Mouse (Mus musculus) adrenal gland, adult (tissue): Measurements from ENCODE around the gene Gtf2a1.
A peak's percentile ranks its signal among the peaks of the same experiment; 100 is the strongest.
"Not testable (repeated sequence)": the region's sequence is repeated elsewhere in the genome, so short reads cannot be mapped to it uniquely, and the experiment has no call there.

Source experiments
- DNase-seq, 2 experiments: peaks; one replicate each; pipeline ENCODE4 v3.0.0; 2022 to 2023; ENCODE audit warnings: low spot score in 1 of 2; ENCODE audit not compliant: inconsistent age in 2 of 2

The Gtf2a1 gene

GRCm38 (mm10) chr12:91589847-91590690, at the start of gene Gtf2a1:
Gene Gtf2a1, minus strand, starts transcription at chr12:91590487.
- DNase-seq = peak; percentile 96 to 99

- DNase-seq = peak in 1 of 2 experiments; percentile 45
These were observed 48.1 kb upstream of the Gtf2a1 start for GRCm38 (mm10) chr12:91638351-91638750.

GRCm38 (mm10) chr12:91637136-91637909, 47.0 kb upstream of the Gtf2a1 start:
- DNase-seq = peak; percentile 13 to 64

GRCm38 (mm10) chr12:91626482-91626881, 36.2 kb upstream of the Gtf2a1 start:
- no peak for DNase-seq

GRCm38 (mm10) chr12:91625013-91625412, 34.7 kb upstream of the Gtf2a1 start:
- peak; percentile 22 to 76 for DNase-seq

- DNase-seq = peak in 1 of 2 experiments; percentile 25
These were observed 19.1 kb upstream of the Gtf2a1 start for GRCm38 (mm10) chr12:91609425-91609824.

GRCm38 (mm10) chr12:91607678-91608077, 17.4 kb upstream of the Gtf2a1 start:
- DNase-seq = no peak

- DNase-seq = no peak
These were observed 16.4 kb upstream of the Gtf2a1 start for GRCm38 (mm10) chr12:91606651-91607050.

- no peak for DNase-seq
These were observed 14.3 kb upstream of the Gtf2a1 start for GRCm38 (mm10) chr12:91604600-91604999.

- DNase-seq = no peak
These were observed 1.8 kb upstream of the Gtf2a1 start for GRCm38 (mm10) chr12:91592128-91592527.

- DNase-seq = no peak
These were observed 904 bp upstream of the Gtf2a1 start for GRCm38 (mm10) chr12:91591191-91591590.

GRCm38 (mm10) chr12:91590716-91591115, 429 bp upstream of the Gtf2a1 start:
- DNase-seq = peak; percentile 76 to 88

- DNase-seq = no peak
These were observed 793 bp downstream of the Gtf2a1 start for GRCm38 (mm10) chr12:91589542-91589846.

- DNase-seq = peak; percentile 69 to 91
These were observed 1.4 kb downstream of the Gtf2a1 start for GRCm38 (mm10) chr12:91588670-91589541.

- DNase-seq = peak; percentile 93 to 99
These were observed 2.1 kb downstream of the Gtf2a1 start for GRCm38 (mm10) chr12:91588176-91588669.

GRCm38 (mm10) chr12:91587491-91588033, 2.7 kb downstream of the Gtf2a1 start:
- DNase-seq = peak in 1 of 2 experiments; percentile 68

- peak in 1 of 2 experiments; percentile 69 for DNase-seq
These were observed 3.2 kb downstream of the Gtf2a1 start for GRCm38 (mm10) chr12:91587077-91587476.

- not testable (repeated sequence) for DNase-seq
These were observed 4.5 kb downstream of the Gtf2a1 start for GRCm38 (mm10) chr12:91585815-91586214.

GRCm38 (mm10) chr12:91585206-91585605, 5.1 kb downstream of the Gtf2a1 start:
- DNase-seq = no peak

- no peak for DNase-seq
These were observed 6.9 kb downstream of the Gtf2a1 start for GRCm38 (mm10) chr12:91583409-91583808.
